Mouse (Mus musculus) limb, embryonic 13.5 days (tissue): ENCODE results near the gene Etv5. TPM values are rescaled to one million over a fixed set of nuclear protein-coding genes. Genes with fewer than 3 reads are reported as not detected.
"Not testable (repeated sequence)": the region's sequence is repeated elsewhere in the genome, so short reads cannot be mapped to it uniquely, and the experiment has no call there.

Source experiments
- ATAC-seq: fragments of 200-750 bp; cut with Nextera tagmentation; 2 replicates; pipeline ENCODE4 v1.8.0; 2017; ENCODE audit warnings: low read depth, moderate number of reproducible peaks, moderate TSS enrichment; ENCODE audit not compliant: low FRiP score
- H3K27ac ChIP-seq: fragments of 300-500 bp; sonication (generic); 2 replicates; pipeline ENCODE4 v1.5.1; 2015; ENCODE audit warnings: inconsistent platforms, mild to moderate bottlenecking, moderate library complexity
- H3K27me3 ChIP-seq: fragments of 300-500 bp; sonication (generic); 2 replicates; pipeline ENCODE4 v1.6.1; 2015; ENCODE audit warnings: mild to moderate bottlenecking, inconsistent platforms
- H3K36me3 ChIP-seq: fragments of 300-500 bp; sonication (generic); 2 replicates; pipeline ENCODE4 v1.6.1; 2015; ENCODE audit warnings: inconsistent platforms, mild to moderate bottlenecking, moderate library complexity
- H3K4me1 ChIP-seq: fragments of 300-500 bp; sonication (generic); 2 replicates; pipeline ENCODE4 v1.6.1; 2015; ENCODE audit warnings: inconsistent platforms
- H3K4me2 ChIP-seq: fragments of 300-500 bp; sonication (generic); replicated peaks from 2 replicates; pipeline ENCODE4 v1.6.1; 2015; ENCODE audit warnings: inconsistent platforms, mild to moderate bottlenecking, moderate library complexity
- H3K4me3 ChIP-seq: fragments of 300-500 bp; sonication (generic); 2 replicates; pipeline ENCODE4 v1.5.1; 2015; ENCODE audit warnings: moderate library complexity, mild to moderate bottlenecking, inconsistent platforms
- H3K9ac ChIP-seq: fragments of 300-500 bp; sonication (generic); 2 replicates; pipeline ENCODE4 v1.6.1; 2015; ENCODE audit warnings: mild to moderate bottlenecking, inconsistent platforms
- H3K9me3 ChIP-seq: fragments of 300-500 bp; sonication (generic); 2 replicates; pipeline ENCODE4 v1.6.1; 2016; ENCODE audit warnings: inconsistent platforms
- WGBS: fragments of 180-500 bp; shearing (Covaris S2); methylation state at CpG from one replicate; pipeline ENCODE4 v1.1.7; 2015; 5-methylcytosine and 5-hydroxymethylcytosine counted together
- polyA plus RNA-seq: library from polyadenylated mRNA; unstranded; fragments of >200 nt; fragmentation: Nextera tagmentation; extraction: Ambion mirVana; gene quantifications from 2 replicates; pipeline ENCODE4 v1.2.1, GENCODE M21; 2015

Etv5 gene
- polyA plus RNA-seq, 1 experiment from 2014 or later: 45.8 TPM

GRCm38 (mm10) chr16:22380981-22381380, 58.5 kb downstream of the Etv5 start:
- Histone ChIP-seq H3K9ac (no peak overlapping the region), H3K27ac (no peak overlapping the region), H3K4me2 (no peak overlapping the region), H3K4me1 (peaks cover 5% of the 10 kb centered on the region; the same call in 1 of the 2 replicates), H3K36me3 (peaks cover 19% of the 10 kb centered on the region), H3K4me3 (no peak overlapping the region), H3K9me3 (no peaks in the 10 kb centered on the region), H3K27me3 (no peaks in the 10 kb centered on the region)
- no peak for ATAC-seq
- 84% methylated on average over 8 of the region's 8 CpGs for WGBS

DNA sequence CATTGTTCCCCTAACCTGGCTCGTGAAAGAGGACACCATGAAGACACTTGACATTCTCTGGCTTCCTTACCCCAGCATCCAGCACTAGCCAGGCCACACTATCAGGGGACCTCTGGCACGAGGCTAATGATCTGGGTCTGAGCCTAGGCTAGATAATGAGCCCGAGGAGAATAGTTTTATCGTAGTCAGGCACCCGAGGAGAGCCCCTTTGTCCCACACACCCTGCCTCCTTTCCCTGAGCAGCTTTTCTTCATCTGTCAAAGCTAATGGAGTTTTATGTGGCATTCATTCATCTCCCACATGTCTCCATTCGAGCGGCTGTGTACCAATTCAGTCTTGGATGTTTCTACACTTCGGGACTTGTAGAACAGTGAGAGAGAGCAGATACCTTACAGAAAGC, 59.5 kb downstream of the Etv5 start:
- WGBS: 78% methylated on average over 8 of the region's 8 CpGs
- Histone ChIP-seq H3K36me3 (peaks cover 11% of the 10 kb centered on the region), H3K9ac (no peak overlapping the region), H3K9me3 (no peaks in the 10 kb centered on the region), H3K4me1 (peaks cover 5% of the 10 kb centered on the region; the same call in 1 of the 2 replicates), H3K4me2 (no peak overlapping the region), H3K27ac (no peak overlapping the region), H3K27me3 (no peaks in the 10 kb centered on the region), H3K4me3 (no peak overlapping the region)
- no peak for ATAC-seq

DNA sequence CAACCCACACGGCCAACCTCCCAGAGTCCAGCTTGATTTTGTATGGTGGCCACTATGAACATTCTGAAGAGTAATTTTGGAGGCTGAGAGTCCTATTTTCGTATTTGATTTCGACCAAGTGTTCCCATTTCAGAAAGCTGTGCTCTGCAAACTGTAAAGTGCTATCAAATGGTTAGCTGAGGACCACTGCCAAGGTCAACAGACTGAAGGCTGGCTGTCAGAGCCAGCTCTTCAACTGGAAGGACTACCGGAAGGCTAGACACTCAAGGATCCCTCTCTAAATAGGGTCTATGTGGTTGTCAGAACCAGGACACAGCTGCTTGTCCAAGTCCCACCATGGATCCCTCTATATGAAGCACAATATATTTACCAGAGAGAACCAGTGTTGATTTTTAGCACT, 60.2 kb downstream of the Etv5 start:
- no peak overlapping the region for H3K4me2 ChIP-seq
- H3K4me3 ChIP-seq: no peak overlapping the region
- H3K9me3 ChIP-seq: no peaks in the 10 kb centered on the region
- 91% methylated on average over 4 of the region's 4 CpGs for WGBS
- no peak for ATAC-seq
- H3K4me1 ChIP-seq: peaks cover 5% of the 10 kb centered on the region; the same call in 1 of the 2 replicates
- peaks cover 7% of the 10 kb centered on the region for H3K36me3 ChIP-seq
- no peaks in the 10 kb centered on the region for H3K27me3 ChIP-seq
- H3K27ac ChIP-seq: no peak overlapping the region
- no peak overlapping the region for H3K9ac ChIP-seq

GRCm38 (mm10) chr16:22377714-22378113, 61.8 kb downstream of the Etv5 start:
- no peak for ATAC-seq
- no peaks in the 10 kb centered on the region for H3K9me3 ChIP-seq
- peak overlapping the region; percentile 39; the same call in 1 of the 2 replicates for H3K27ac ChIP-seq
- no peak overlapping the region for H3K4me2 ChIP-seq
- WGBS: 37% methylated on average over 3 of the region's 3 CpGs
- H3K4me1 ChIP-seq: peaks cover 8% of the 10 kb centered on the region; the same call in 1 of the 2 replicates
- no peak overlapping the region for H3K9ac ChIP-seq
- H3K36me3 ChIP-seq: no peaks in the 10 kb centered on the region
- H3K27me3 ChIP-seq: no peaks in the 10 kb centered on the region
- H3K4me3 ChIP-seq: no peak overlapping the region

- 84% methylated on average over 2 of the region's 2 CpGs for WGBS
- no peak overlapping the region for H3K27ac ChIP-seq
- no peak for ATAC-seq
- H3K9me3 ChIP-seq: no peaks in the 10 kb centered on the region
- H3K36me3 ChIP-seq: no peaks in the 10 kb centered on the region
- H3K9ac ChIP-seq: no peak overlapping the region
- H3K4me2 ChIP-seq: no peak overlapping the region
- H3K4me1 ChIP-seq: peaks cover 11% of the 10 kb centered on the region; the same call in 1 of the 2 replicates
- H3K27me3 ChIP-seq: no peaks in the 10 kb centered on the region
- H3K4me3 ChIP-seq: no peak overlapping the region
Measured at GRCm38 (mm10) chr16:22374898-22375297, 64.6 kb downstream of the Etv5 start.

DNA sequence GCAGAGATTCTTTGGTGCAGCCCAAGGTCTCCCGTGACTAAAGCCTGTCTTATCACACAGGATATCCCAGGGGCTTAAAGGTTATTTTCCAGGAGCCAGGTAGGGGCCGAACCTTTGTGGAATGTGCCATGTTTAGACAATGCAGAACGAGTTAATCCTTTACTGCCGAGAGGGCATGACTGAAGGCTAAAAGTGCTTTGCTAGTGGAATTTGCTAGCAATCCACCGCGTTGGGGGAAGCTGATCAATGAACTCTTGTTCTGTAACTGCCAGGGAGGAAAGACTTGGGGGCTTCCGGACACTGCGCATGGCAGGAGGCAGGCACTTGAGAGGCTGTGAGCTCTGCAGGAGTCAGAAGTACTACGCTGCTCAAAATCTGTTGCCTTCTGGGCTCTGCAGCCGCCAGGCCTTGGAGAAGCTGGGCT, 66.8 kb downstream of the Etv5 start:
- Histone ChIP-seq H3K9me3 (no peaks in the 10 kb centered on the region), H3K36me3 (no peaks in the 10 kb centered on the region), H3K4me3 (no peak overlapping the region), H3K27me3 (no peaks in the 10 kb centered on the region), H3K4me2 (no peak overlapping the region; the same call in 1 of the 2 replicates), H3K9ac (no peak overlapping the region), H3K27ac (peak overlapping the region; percentile 48), H3K4me1 (peaks cover 11% of the 10 kb centered on the region; the same call in 1 of the 2 replicates)
- WGBS: 20% methylated on average over 10 of the region's 10 CpGs
- ATAC-seq: 0 out of 2 replicates have a peak, but pooled peaks have one; percentile 48

DNA sequence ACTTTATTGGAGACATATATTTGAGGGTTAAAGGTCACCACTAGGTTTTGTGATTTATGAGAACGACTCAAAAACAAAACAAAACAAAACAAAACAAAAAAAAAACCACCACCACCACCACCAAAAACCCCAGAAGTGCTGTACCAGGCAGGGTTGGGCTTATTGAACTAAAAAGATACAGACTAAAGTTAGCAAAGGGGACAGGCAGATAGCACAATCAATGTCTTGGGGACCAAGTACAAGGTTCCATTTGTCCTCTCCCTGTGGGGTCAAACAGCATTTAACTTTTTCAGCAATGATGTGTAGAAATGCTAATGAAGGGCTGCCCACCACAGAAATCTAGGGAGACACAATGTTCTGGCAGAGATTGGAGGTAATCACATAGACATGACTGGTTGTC, 67.3 kb downstream of the Etv5 start:
- no peak for ATAC-seq
- WGBS: 83% methylated on average over 1 of the region's 1 CpGs
- H3K4me2 ChIP-seq: no peak overlapping the region
- no peaks in the 10 kb centered on the region for H3K27me3 ChIP-seq
- peaks cover 7% of the 10 kb centered on the region; the same call in 1 of the 2 replicates for H3K4me1 ChIP-seq
- H3K27ac ChIP-seq: peak overlapping the region; percentile 48
- no peak overlapping the region for H3K4me3 ChIP-seq
- no peak overlapping the region for H3K9ac ChIP-seq
- H3K9me3 ChIP-seq: no peaks in the 10 kb centered on the region
- H3K36me3 ChIP-seq: no peaks in the 10 kb centered on the region

DNA sequence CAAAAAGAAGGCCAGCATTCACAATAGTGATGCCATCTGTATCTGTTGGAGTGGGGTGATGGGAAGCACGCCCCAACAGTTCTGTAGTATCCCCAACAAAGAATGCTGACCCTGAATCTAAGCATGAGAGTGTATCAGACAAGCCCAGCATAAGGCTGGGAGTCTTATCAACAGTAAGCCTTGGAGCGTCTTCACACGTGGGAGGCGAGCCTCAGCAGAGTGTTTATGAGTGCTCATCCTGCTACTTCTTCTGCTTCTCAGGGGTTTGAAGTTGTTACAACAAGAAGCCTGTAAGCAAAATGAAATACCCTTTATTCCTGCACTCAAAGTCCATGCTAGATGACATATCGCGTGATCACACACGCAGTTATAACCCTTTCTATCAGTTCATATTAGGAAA, 72.4 kb downstream of the Etv5 start:
- ATAC-seq: no peak
- Histone ChIP-seq H3K9ac (no peak overlapping the region), H3K9me3 (no peaks in the 10 kb centered on the region), H3K27ac (no peak overlapping the region), H3K4me2 (no peak overlapping the region), H3K4me1 (no peaks in the 10 kb centered on the region), H3K36me3 (no peaks in the 10 kb centered on the region), H3K4me3 (no peak overlapping the region), H3K27me3 (no peaks in the 10 kb centered on the region)
- WGBS: 90% methylated on average over 7 of the region's 7 CpGs

DNA sequence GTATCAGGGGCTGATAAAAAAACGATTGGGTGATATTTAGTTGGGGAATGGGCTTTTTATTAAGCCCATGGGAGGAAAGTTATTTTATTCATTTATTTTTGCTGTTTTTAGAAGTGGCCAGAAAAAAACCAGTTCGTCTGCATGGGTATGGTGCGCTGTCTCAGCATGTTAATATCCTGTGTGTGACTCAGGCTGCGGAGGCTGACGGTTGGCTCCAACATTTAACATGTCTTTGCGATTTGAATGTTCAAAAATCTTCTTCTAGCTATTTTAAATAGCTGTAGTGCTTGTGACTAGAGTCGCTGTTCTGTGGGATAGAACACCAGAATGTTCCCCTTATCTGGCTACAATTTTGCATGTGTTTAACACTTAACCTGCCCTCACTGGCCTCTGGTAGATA, 73.5 kb downstream of the Etv5 start:
- ATAC-seq: no peak
- no peak overlapping the region for H3K9ac ChIP-seq
- no peaks in the 10 kb centered on the region for H3K4me1 ChIP-seq
- no peaks in the 10 kb centered on the region for H3K9me3 ChIP-seq
- H3K4me2 ChIP-seq: no peak overlapping the region
- no peaks in the 10 kb centered on the region for H3K36me3 ChIP-seq
- H3K27me3 ChIP-seq: no peaks in the 10 kb centered on the region
- no peak overlapping the region for H3K4me3 ChIP-seq
- H3K27ac ChIP-seq: no peak overlapping the region
- 73% methylated on average over 7 of the region's 7 CpGs for WGBS

- Histone ChIP-seq H3K4me2 (no peak overlapping the region), H3K4me3 (no peak overlapping the region), H3K36me3 (no peaks in the 10 kb centered on the region), H3K27me3 (no peaks in the 10 kb centered on the region), H3K9me3 (0 out of 2 replicates have a peak, but pooled peaks cover 1% of the 10 kb centered on the region), H3K4me1 (no peaks in the 10 kb centered on the region), H3K27ac (no peak overlapping the region), H3K9ac (no peak overlapping the region)
- no peak for ATAC-seq
- 58% methylated on average over 3 of the region's 3 CpGs for WGBS
Measured at GRCm38 (mm10) chr16:22365596-22365995, 73.9 kb downstream of the Etv5 start.

DNA sequence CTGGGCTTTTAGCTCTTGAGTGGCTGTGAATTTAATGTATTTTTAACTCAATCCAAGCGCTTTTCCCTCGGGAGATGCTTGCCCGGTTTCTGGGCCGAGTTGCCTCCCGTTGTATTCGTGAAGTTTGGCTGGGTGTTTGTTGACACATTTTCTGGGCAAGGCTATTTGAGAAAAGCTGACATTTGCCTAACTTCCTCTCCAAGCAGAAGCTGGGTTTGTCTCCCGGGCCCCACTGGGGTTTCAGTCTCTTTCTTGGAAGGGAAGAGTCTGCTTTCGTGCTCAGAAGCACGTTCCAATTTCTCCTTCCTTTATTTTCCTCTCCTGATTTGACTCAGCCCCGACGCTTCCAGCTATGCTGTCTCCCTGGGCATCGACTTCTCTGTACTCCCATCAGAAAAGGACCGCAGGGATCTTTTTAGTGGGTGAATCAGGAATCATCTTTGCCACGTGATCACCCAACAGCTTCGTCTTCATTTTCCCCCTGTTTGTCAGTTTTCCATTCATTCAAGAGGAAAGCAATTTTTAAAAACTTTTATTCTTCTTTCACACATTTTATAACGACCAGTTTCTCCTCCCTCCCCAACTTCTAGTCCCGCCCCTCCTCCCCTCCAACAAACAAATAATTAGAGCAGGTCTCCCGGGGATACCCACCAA, 80.7 kb downstream of the Etv5 start:
- Histone ChIP-seq H3K4me1 (peaks cover 24% of the 10 kb centered on the region), H3K4me2 (peak overlapping the region; percentile 51), H3K9ac (no peak overlapping the region; the same call in 1 of the 2 replicates), H3K9me3 (0 out of 2 replicates have a peak, but pooled peaks cover 3% of the 10 kb centered on the region), H3K36me3 (no peaks in the 10 kb centered on the region), H3K27ac (no peak overlapping the region; the same call in 1 of the 2 replicates), H3K4me3 (no peak overlapping the region), H3K27me3 (no peaks in the 10 kb centered on the region)
- no peak for ATAC-seq
- WGBS: 18% methylated on average over 18 of the region's 18 CpGs

- not testable (repeated sequence) for H3K4me3 ChIP-seq, H3K9ac ChIP-seq, H3K27ac ChIP-seq, H3K4me2 ChIP-seq, H3K9me3 ChIP-seq, H3K36me3 ChIP-seq, ATAC-seq, H3K27me3 ChIP-seq
- 90% methylated on average over 5 of the region's 5 CpGs for WGBS
- peaks cover 12% of the 10 kb centered on the region for H3K4me1 ChIP-seq
Measured at GRCm38 (mm10) chr16:22354177-22354576, 85.3 kb downstream of the Etv5 start.

- no peak overlapping the region for H3K27ac ChIP-seq
- no peaks in the 10 kb centered on the region for H3K9me3 ChIP-seq
- H3K4me2 ChIP-seq: no peak overlapping the region
- no peaks in the 10 kb centered on the region for H3K27me3 ChIP-seq
- no peaks in the 10 kb centered on the region for H3K36me3 ChIP-seq
- no peak overlapping the region for H3K4me3 ChIP-seq
- WGBS: 85% methylated on average over 3 of the region's 3 CpGs
- H3K9ac ChIP-seq: no peak overlapping the region
- no peak for ATAC-seq
- peaks cover 11% of the 10 kb centered on the region for H3K4me1 ChIP-seq
Measured at GRCm38 (mm10) chr16:22353639-22354038, 85.9 kb downstream of the Etv5 start.
